In the genomic region with DNA sequence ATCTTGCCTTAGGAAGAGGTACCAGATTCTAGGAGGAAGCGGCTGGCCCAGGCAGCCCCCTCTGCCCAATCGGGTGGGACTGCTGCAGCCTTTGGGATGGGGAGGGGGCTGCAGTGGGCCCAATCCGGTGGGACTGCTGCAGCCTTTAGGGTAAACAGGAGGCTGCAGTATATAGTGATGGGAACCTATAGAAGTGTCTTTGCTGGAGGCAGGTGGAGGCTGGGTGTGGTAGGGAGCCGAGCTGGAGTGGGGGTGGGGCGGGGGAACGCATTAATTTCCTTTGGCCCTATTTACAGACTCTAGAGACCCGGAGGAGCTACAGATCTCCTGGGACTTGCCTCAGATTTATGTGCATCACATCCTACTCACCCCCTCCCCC, we compare ENCODE assay signal across 8 mouse cellular contexts. TPM values are rescaled to one million over a fixed set of nuclear protein-coding genes. Genes with fewer than 3 reads are reported as not detected.
DNase-seq lines count a peak whose midpoint lies in the region; ATAC-seq lines count a peak whose summit lies in the region.

A gene (plus strand): TSS at position 373 of the 379 bp plus-strand sequence.

- H3K27me3 ChIP-seq in lung, embryonic 15.5 days: peaks cover 10% of the 10 kb centered on the region; the same call in 1 of the 2 replicates
- no peaks in the 10 kb centered on the region for H3K27me3 ChIP-seq in stomach, embryonic 14.5 days (ENCODE audit: control insufficient read depth, insufficient read depth, low read length)

- H3K9me3 ChIP-seq in lung, embryonic 15.5 days: no peaks in the 10 kb centered on the region
- H3K9me3 ChIP-seq in stomach, embryonic 14.5 days (ENCODE audit: control insufficient read depth, low read depth, low read length): no peaks in the 10 kb centered on the region

- no peak within 1 kb of the TSS for H3K9ac ChIP-seq in lung, embryonic 15.5 days
- no peak within 1 kb of the TSS for H3K9ac ChIP-seq in stomach, embryonic 14.5 days (replicated peaks; ENCODE audit: low read depth, low read length)

- H3K36me3 ChIP-seq in lung, embryonic 15.5 days: no peaks in the 10 kb centered on the region
- H3K36me3 ChIP-seq in stomach, embryonic 14.5 days (ENCODE audit: control insufficient read depth, insufficient read depth, low read length): no peaks in the 10 kb centered on the region

- peak; percentile 21 for DNase-seq in cerebellum, adult 11-12 months
- DNase-seq in cerebellum, postnatal 4 days (ENCODE audit: low spot score in 2 of 2): no peak
- no peak for DNase-seq in lung, postnatal 25 days (ENCODE audit: low spot score)
- DNase-seq in left cerebral cortex, adult 8-10 months (ENCODE audit: low spot score in 2 of 2): no peak
- no peak for DNase-seq in adrenal gland, postnatal 4 days (ENCODE audit: low spot score in 2 of 2)
- no peak for DNase-seq in natural killer cell, adult 2 months (ENCODE audit: low spot score in 2 of 2)

- peak; percentile 28; the same call in 1 of the 2 replicates for ATAC-seq in lung, embryonic 15.5 days (ENCODE audit: borderline replicate concordance, extremely low read depth, low FRiP score, low TSS enrichment)
- ATAC-seq in stomach, embryonic 14.5 days (ENCODE audit: insufficient number of reproducible peaks, insufficient read depth, low FRiP score, low read depth): no peak

- peak within 1 kb of the TSS; percentile 15; the same call in 1 of the 2 replicates for H3K27ac ChIP-seq in lung, embryonic 15.5 days
- no peak within 1 kb of the TSS for H3K27ac ChIP-seq in stomach, embryonic 14.5 days (ENCODE audit: low read length)

- peaks cover 5% of the 10 kb centered on the region; the same call in 1 of the 2 replicates for H3K4me1 ChIP-seq in lung, embryonic 15.5 days
- H3K4me1 ChIP-seq in stomach, embryonic 14.5 days (ENCODE audit: control insufficient read depth, insufficient read depth, low read length): 0 out of 2 replicates have a peak, but pooled peaks cover 2% of the 10 kb centered on the region

- H3K4me3 ChIP-seq in lung, embryonic 15.5 days: 0 out of 2 replicates have a peak within 1 kb of the TSS, but pooled peaks have one; percentile 4
- H3K4me3 ChIP-seq in stomach, embryonic 14.5 days (ENCODE audit: low read depth, low read length): no peak within 1 kb of the TSS

- WGBS in lung, embryonic 15.5 days: 22% methylated on average over 7 of the region's 7 CpGs
- WGBS in stomach, embryonic 14.5 days: 26% methylated on average over 7 of the region's 7 CpGs

- H3K4me2 ChIP-seq in lung, embryonic 15.5 days: peak within 1 kb of the TSS; percentile 37
- peak within 1 kb of the TSS; percentile 26 for H3K4me2 ChIP-seq in stomach, embryonic 14.5 days (replicated peaks; ENCODE audit: low read depth, low read length)

RNA-seq across cellular contexts. Expression of the gene that starts here (rescaled TPM):
- 0.17 and 0.18 TPM in 2 replicates for polyA plus RNA-seq in lung, embryonic 15.5 days (2015; fragmentation: Nextera tagmentation; extraction: Ambion mirVana)
- total RNA-seq in left cerebral cortex, adult 8-10 months (2022): 10 to 100 TPM; 15.9 to 21.3 (median 17.6) TPM
- polyA plus RNA-seq in stomach, embryonic 14.5 days (2014; fragmentation: Nextera tagmentation; extraction: Ambion mirVana): 0.27 TPM in 1 of 2 replicates, not detected in the other
- 1 to 10 TPM; 1.5 to 1.6 TPM for total RNA-seq in adrenal gland, postnatal 4 days (2021)

Comparison
In these comparisons a context has a peak if more than half of its experiments do, and no peak if none do; other contexts are left out.
1. RNA of the gene that starts here (total RNA-seq): 15.9 to 21.3 TPM in left cerebral cortex, adult 8-10 months; 1.5 to 1.6 TPM in adrenal gland, postnatal 4 days; every median in the first group is over 4 times any median in the second.
2. Peak in ATAC-seq, H3K4me3 ChIP-seq, H3K27ac ChIP-seq and H3K4me2 ChIP-seq in lung, embryonic 15.5 days; RNA of the gene not detected or under 1 TPM.